In the genomic region with DNA sequence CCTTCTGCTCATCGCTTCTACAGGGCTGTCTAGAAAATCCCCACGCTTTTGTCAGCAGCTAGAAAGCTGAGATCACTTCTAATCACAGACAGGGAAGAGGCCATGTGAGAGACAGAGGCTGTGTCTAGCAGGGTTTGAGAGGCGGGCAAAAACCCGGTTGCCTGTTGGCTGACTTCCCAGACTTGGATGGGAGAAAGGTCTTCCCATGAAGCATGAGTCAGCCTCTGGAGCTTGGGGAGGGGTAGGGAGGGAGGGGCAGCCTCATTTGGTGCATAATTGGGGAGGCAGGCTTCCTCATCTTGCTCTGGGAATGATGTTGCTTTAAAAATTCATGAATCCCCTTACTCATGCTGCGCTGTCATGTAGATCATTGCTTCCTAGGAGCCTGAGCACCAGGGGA, we compare ENCODE assay signal across 9 mouse cellular contexts. TPM values are rescaled to one million over a fixed set of nuclear protein-coding genes. Genes with fewer than 3 reads are reported as not detected.
A peak's percentile ranks its signal among the peaks of the same experiment; 100 is the strongest.
DNase-seq lines count a peak whose midpoint lies in the region; ATAC-seq lines count a peak whose summit lies in the region.
"Had no signal": no experiment of that assay in that cellular context is flagged by ENCODE, and none has a peak within 500 bp of the region (broad histone marks: within the 10 kb centered on the region; RNA-seq: fewer than 3 reads in every experiment).

No protein-coding gene starts in this region.

- H3K36me3 ChIP-seq in liver, embryonic 11.5 days (ENCODE audit: control insufficient read depth, insufficient read depth, low read length) = no peaks in the 10 kb centered on the region
- H3K36me3 ChIP-seq in heart, embryonic 12.5 days = no peaks in the 10 kb centered on the region
- H3K36me3 ChIP-seq: neural tube, embryonic 12.5 days had no signal

- 66% methylated on average over 5 of the region's 5 CpGs for WGBS in liver, embryonic 11.5 days
- 36% methylated on average over 5 of the region's 5 CpGs for WGBS in heart, embryonic 12.5 days

- H3K27ac ChIP-seq in liver, embryonic 11.5 days (ENCODE audit: low read depth, low read length) = no peak overlapping the region
- H3K27ac ChIP-seq in heart, embryonic 12.5 days (ENCODE audit: poor library complexity, severe bottlenecking) = no peak overlapping the region
- H3K27ac ChIP-seq: neural tube, embryonic 12.5 days had no signal

- DNase-seq in liver = peak; percentile 23
- DNase-seq in liver, embryonic 11.5 days (ENCODE audit: low spot score) = no peak
- peak; percentile 7 for DNase-seq in cerebellum, adult 9-11 months
- DNase-seq in layer of hippocampus, adult 18-20 months (ENCODE audit: low spot score in 2 of 2) = peak; percentile 47 to 69
- DNase-seq in lung, postnatal 4 days = peak; percentile 39 to 58
- DNase-seq in telencephalon, adult 2 months (ENCODE audit: low read depth, low spot score) = peak; percentile 58
- DNase-seq in urinary bladder, postnatal 10 days (ENCODE audit: low spot score) = no peak

- H3K27me3 ChIP-seq in liver, embryonic 11.5 days (replicated peaks; ENCODE audit: control insufficient read depth, insufficient read depth, low read length) = no peaks in the 10 kb centered on the region
- no peaks in the 10 kb centered on the region for H3K27me3 ChIP-seq in heart, embryonic 12.5 days (replicated peaks)
- H3K27me3 ChIP-seq: neural tube, embryonic 12.5 days had no signal

- H3K4me2 ChIP-seq in liver, embryonic 11.5 days = no peak overlapping the region
- no peak overlapping the region for H3K4me2 ChIP-seq in heart, embryonic 12.5 days
- H3K4me2 ChIP-seq: neural tube, embryonic 12.5 days had no signal

- H3K9ac ChIP-seq in liver, embryonic 11.5 days (ENCODE audit: low read depth, low read length) = no peak overlapping the region
- no peak overlapping the region for H3K9ac ChIP-seq in heart, embryonic 12.5 days
- H3K9ac ChIP-seq: neural tube, embryonic 12.5 days had no signal

- no peaks in the 10 kb centered on the region for H3K9me3 ChIP-seq in liver, embryonic 11.5 days (ENCODE audit: control insufficient read depth, low read length)
- H3K9me3 ChIP-seq in heart, embryonic 12.5 days (replicated peaks) = no peaks in the 10 kb centered on the region
- H3K9me3 ChIP-seq: neural tube, embryonic 12.5 days had no signal

- no peak overlapping the region for H3K4me3 ChIP-seq in liver, embryonic 11.5 days (ENCODE audit: low read depth, low read length)
- H3K4me3 ChIP-seq in heart, embryonic 12.5 days = no peak overlapping the region
- H3K4me3 ChIP-seq: neural tube, embryonic 12.5 days had no signal

- no peak for ATAC-seq in liver, embryonic 11.5 days (replicated peaks; ENCODE audit: low FRiP score)
- ATAC-seq in heart, embryonic 12.5 days (ENCODE audit: insufficient number of reproducible peaks, low FRiP score) = peak; percentile 79; the same call in 1 of the 2 replicates

- peaks cover under 1% of the 10 kb centered on the region; the same call in 1 of the 2 replicates for H3K4me1 ChIP-seq in liver, embryonic 11.5 days (replicated peaks; ENCODE audit: control insufficient read depth, insufficient read depth, low read length)
- H3K4me1 ChIP-seq in heart, embryonic 12.5 days (replicated peaks) = 0 out of 2 replicates have a peak, but pooled peaks cover 10% of the 10 kb centered on the region
- H3K4me1 ChIP-seq: neural tube, embryonic 12.5 days had no signal

RNA-seq across cellular contexts. Expression of gene Shisa9, which starts 57.0 kb away (rescaled TPM):
- 0.99 and 1.6 TPM in 2 replicates for polyA plus RNA-seq in liver, embryonic 11.5 days (2014; fragmentation: Nextera tagmentation; extraction: Ambion mirVana)
- polyA plus RNA-seq in heart, embryonic 12.5 days (2016; fragmentation: Nextera tagmentation; extraction: Ambion mirVana) = 0.27 and 0.59 TPM in 2 replicates
- 10 to 100 TPM; 54.2 to 55.1 TPM for total RNA-seq in layer of hippocampus, adult 18-20 months (2021)

Comparison
In these comparisons a context has a peak if more than half of its experiments do, and no peak if none do; other contexts are left out.
1. DNase-seq: peak in liver (single experiment), cerebellum, adult 9-11 months (single experiment), layer of hippocampus, adult 18-20 months (2 of 2), lung, postnatal 4 days (2 of 2) and telencephalon, adult 2 months (single experiment); none in liver, embryonic 11.5 days (single experiment) and urinary bladder, postnatal 10 days (single experiment).